Mouse (Mus musculus) liver, adult 2 months (tissue): ENCODE measurements around the gene Olfr1272.

ENCODE experiments used
- CTCF ChIP-seq: fragments of 200-500 bp; IDR thresholded peaks from 2 replicates; pipeline ENCODE4 v1.5.1; 2011; ENCODE audit warnings: low read depth, low read length, control low read depth
- POLR2A ChIP-seq: fragments of 200-500 bp; IDR thresholded peaks from 2 replicates; pipeline ENCODE4 v1.6.1; 2011; ENCODE audit warnings: low read length, control low read depth; ENCODE audit not compliant: insufficient read depth; ENCODE audit errors: extremely low read depth

- TF ChIP-seq CTCF: no peak
- no peak for TF ChIP-seq POLR2A
Observed at GRCm38 (mm10) chr2:90270932-90271331, 21.7 kb downstream of the Olfr1272 start, which contains the start of gene Olfr1271.
